Mouse (Mus musculus) limb, embryonic 11.5 days (tissue): ENCODE results near the gene Zbed6. TPM values are rescaled to one million over a fixed set of nuclear protein-coding genes. Genes with fewer than 3 reads are reported as not detected.
"Not testable (repeated sequence)": the region's sequence is repeated elsewhere in the genome, so short reads cannot be mapped to it uniquely, and the experiment has no call there.

Experiments
- ATAC-seq: fragments of 200-750 bp; cut with Nextera tagmentation; 2 replicates; pipeline ENCODE4 v1.8.0; 2017; ENCODE audit warnings: low read depth; ENCODE audit not compliant: insufficient number of reproducible peaks, low FRiP score, low TSS enrichment
- DNase-seq: peaks from one replicate; pipeline ENCODE4 v3.0.0-alpha.2; 2015; ENCODE audit warnings: low spot score
- H3K27ac ChIP-seq: fragments of 300-500 bp; sonication (generic); replicated peaks from 2 replicates; pipeline ENCODE4 v1.5.1; 2014; ENCODE audit warnings: low read depth, mild to moderate bottlenecking, low read length
- H3K27me3 ChIP-seq: fragments of 300-500 bp; sonication (generic); 2 replicates; pipeline ENCODE4 v1.6.1; 2014; ENCODE audit warnings: mild to moderate bottlenecking, low read length, mixed read lengths; ENCODE audit not compliant: control insufficient read depth, insufficient read depth
- H3K36me3 ChIP-seq: fragments of 300-500 bp; sonication (generic); 2 replicates; pipeline ENCODE4 v1.6.1; 2014; ENCODE audit warnings: mild to moderate bottlenecking, low read length, moderate library complexity, mixed read lengths; ENCODE audit not compliant: control insufficient read depth, insufficient read depth
- H3K4me1 ChIP-seq: fragments of 300-500 bp; sonication (generic); 2 replicates; pipeline ENCODE4 v1.6.1; 2014; ENCODE audit warnings: low read length, mixed read lengths; ENCODE audit not compliant: control insufficient read depth, insufficient read depth
- H3K4me2 ChIP-seq: fragments of 300-500 bp; sonication (generic); 2 replicates; pipeline ENCODE4 v1.6.1; 2014; ENCODE audit warnings: low read depth, mild to moderate bottlenecking, moderate library complexity; ENCODE audit not compliant: severe bottlenecking
- H3K4me3 ChIP-seq: fragments of 300-500 bp; sonication (generic); 2 replicates; pipeline ENCODE4 v1.5.1; 2014; ENCODE audit warnings: low read depth, low read length
- H3K9ac ChIP-seq: fragments of 300-500 bp; sonication (generic); 2 replicates; pipeline ENCODE4 v1.6.1; 2014; ENCODE audit warnings: mild to moderate bottlenecking, low read length
- H3K9me3 ChIP-seq: fragments of 300-500 bp; sonication (generic); 2 replicates; pipeline ENCODE4 v1.6.1; 2016; ENCODE audit warnings: low read length; ENCODE audit not compliant: control insufficient read depth
- WGBS: fragments of 180-500 bp; shearing (Covaris S2); extraction: QIAGEN DNeasy Blood & Tissue Kit; methylation state at CpG from one replicate; pipeline ENCODE4 v1.1.7; 2014; 5-methylcytosine and 5-hydroxymethylcytosine counted together
- polyA plus RNA-seq: library from polyadenylated mRNA; unstranded; fragments of >200 nt; fragmentation: Nextera tagmentation; extraction: Ambion mirVana; gene quantifications from 2 replicates; pipeline ENCODE4 v1.2.1, GENCODE M21; 2014

Gene Zbed6
- not detected in 2 replicates for polyA plus RNA-seq

GRCm38 (mm10) chr1:133660466-133661202 lies at the start of gene Zbed6:
Gene Zbed6, minus strand, starts transcription at chr1:133660885.
- ATAC-seq, result peak; percentile 87

GRCm38 (mm10) chr1:133709292-133709691 lies 48.6 kb upstream of the Zbed6 start:
- H3K4me2 ChIP-seq, result no peak overlapping the region
- DNase-seq (peak; percentile 55), ATAC-seq (0 out of 2 replicates have a peak, but pooled peaks have one; percentile 58)
- H3K27me3 ChIP-seq, result no peaks in the 10 kb centered on the region
- 0 out of 2 replicates have a peak overlapping the region, but pooled peaks have one; percentile 47 for H3K27ac ChIP-seq
- H3K9ac ChIP-seq, result no peak overlapping the region
- no peak overlapping the region for H3K4me3 ChIP-seq
- WGBS, result 51% methylated on average over 3 of the region's 3 CpGs
- peaks cover 24% of the 10 kb centered on the region for H3K4me1 ChIP-seq
- no peaks in the 10 kb centered on the region; the same call in 1 of the 2 replicates for H3K36me3 ChIP-seq
- no peaks in the 10 kb centered on the region for H3K9me3 ChIP-seq

More at GRCm38 (mm10) chr1:133660466-133661202, at the start of gene Zbed6:
- peak within 1 kb of the TSS; percentile 81 for H3K27ac ChIP-seq
- H3K9me3 ChIP-seq, result no peaks in the 10 kb centered on the region
- 0 out of 2 replicates have a peak, but pooled peaks cover 2% of the 10 kb centered on the region for H3K36me3 ChIP-seq
- no peaks in the 10 kb centered on the region for H3K27me3 ChIP-seq
- peak; percentile 85 for DNase-seq
- H3K4me1 ChIP-seq, result peaks cover 15% of the 10 kb centered on the region; the same call in 1 of the 2 replicates
- peak within 1 kb of the TSS; percentile 84 for H3K4me3 ChIP-seq
- peak within 1 kb of the TSS; percentile 81 for H3K9ac ChIP-seq
- H3K4me2 ChIP-seq, result peak within 1 kb of the TSS; percentile 84
- WGBS, result 1% methylated on average over 40 of the region's 41 CpGs

DNA sequence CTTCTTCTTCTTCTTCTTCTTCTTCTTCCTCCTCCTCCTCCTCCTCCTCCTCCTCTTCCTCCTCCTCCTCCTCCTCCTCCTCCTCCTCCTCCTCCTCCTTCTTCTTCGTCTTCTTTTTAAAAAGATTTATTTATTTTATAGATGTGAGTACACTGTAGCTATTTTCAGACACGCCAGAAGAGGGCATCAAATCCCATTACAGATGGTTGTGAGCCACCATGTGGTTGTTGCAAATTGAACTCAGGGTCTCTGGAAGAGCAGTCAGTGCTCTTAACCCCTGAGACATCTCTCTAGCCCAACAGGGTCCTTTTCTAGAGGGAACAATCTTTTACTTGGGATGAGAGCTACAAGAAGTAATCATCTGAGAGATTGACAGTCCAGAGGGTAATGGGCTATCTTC lies 41.1 kb upstream of the Zbed6 start:
- not testable (repeated sequence) for H3K4me2 ChIP-seq, H3K9me3 ChIP-seq, H3K36me3 ChIP-seq, H3K4me1 ChIP-seq, H3K27ac ChIP-seq, H3K27me3 ChIP-seq, ATAC-seq, H3K4me3 ChIP-seq, H3K9ac ChIP-seq, DNase-seq
- 25% methylated on average over 1 of the region's 2 CpGs for WGBS

GRCm38 (mm10) chr1:133697935-133698620 lies 37.4 kb upstream of the Zbed6 start:
- H3K4me1 ChIP-seq, result peaks cover 16% of the 10 kb centered on the region; the same call in 1 of the 2 replicates
- ATAC-seq (no peak), DNase-seq (no peak)
- no peak overlapping the region for H3K4me2 ChIP-seq
- 91% methylated on average over 12 of the region's 12 CpGs for whole genome bisulfite sequencing
- H3K27me3 ChIP-seq, result no peaks in the 10 kb centered on the region
- H3K27ac ChIP-seq, result no peak overlapping the region
- H3K36me3 ChIP-seq, result no peaks in the 10 kb centered on the region
- H3K9ac ChIP-seq, result no peak overlapping the region
- no peaks in the 10 kb centered on the region for H3K9me3 ChIP-seq
- no peak overlapping the region for H3K4me3 ChIP-seq

GRCm38 (mm10) chr1:133695901-133696300 lies 35.2 kb upstream of the Zbed6 start:
- peak overlapping the region; percentile 42; the same call in 1 of the 2 replicates for H3K27ac ChIP-seq
- H3K27me3 ChIP-seq, result no peaks in the 10 kb centered on the region
- H3K9me3 ChIP-seq, result no peaks in the 10 kb centered on the region
- DNase-seq, result peak; percentile 43
- 60% methylated on average over 7 of the region's 7 CpGs for WGBS
- H3K4me2 ChIP-seq, result no peak overlapping the region
- ATAC-seq, result no peak
- no peak overlapping the region for H3K9ac ChIP-seq
- H3K36me3 ChIP-seq, result no peaks in the 10 kb centered on the region
- H3K4me3 ChIP-seq, result no peak overlapping the region
- peaks cover 16% of the 10 kb centered on the region; the same call in 1 of the 2 replicates for H3K4me1 ChIP-seq

DNA sequence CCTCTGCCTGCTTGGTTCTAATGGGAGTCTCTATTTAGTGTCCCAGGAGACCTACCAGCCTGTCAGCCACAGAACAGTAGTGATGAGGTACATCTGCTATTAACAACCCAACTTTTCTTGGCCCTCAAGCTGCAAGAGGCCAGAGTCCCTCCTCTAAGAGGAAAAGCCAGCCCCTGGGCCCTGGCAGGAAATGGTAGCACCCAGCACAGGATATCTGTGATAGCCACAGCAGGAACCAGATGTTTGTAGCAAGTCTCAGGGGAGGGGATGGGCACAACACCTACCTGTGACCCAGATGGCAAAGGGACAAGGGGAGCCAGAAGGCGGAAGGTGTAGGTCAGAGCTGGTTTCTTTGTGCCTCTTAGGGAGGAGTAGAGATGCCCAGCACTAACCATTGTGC lies 34.2 kb upstream of the Zbed6 start:
- H3K4me1 ChIP-seq, result peaks cover 20% of the 10 kb centered on the region; the same call in 1 of the 2 replicates
- no peak for ATAC-seq
- H3K36me3 ChIP-seq, result no peaks in the 10 kb centered on the region
- H3K9me3 ChIP-seq, result no peaks in the 10 kb centered on the region
- WGBS, result 82% methylated on average over 1 of the region's 1 CpGs
- no peak overlapping the region for H3K9ac ChIP-seq
- H3K4me2 ChIP-seq, result no peak overlapping the region
- no peaks in the 10 kb centered on the region for H3K27me3 ChIP-seq
- DNase-seq, result no peak
- H3K4me3 ChIP-seq, result no peak overlapping the region
- H3K27ac ChIP-seq, result no peak overlapping the region

DNA sequence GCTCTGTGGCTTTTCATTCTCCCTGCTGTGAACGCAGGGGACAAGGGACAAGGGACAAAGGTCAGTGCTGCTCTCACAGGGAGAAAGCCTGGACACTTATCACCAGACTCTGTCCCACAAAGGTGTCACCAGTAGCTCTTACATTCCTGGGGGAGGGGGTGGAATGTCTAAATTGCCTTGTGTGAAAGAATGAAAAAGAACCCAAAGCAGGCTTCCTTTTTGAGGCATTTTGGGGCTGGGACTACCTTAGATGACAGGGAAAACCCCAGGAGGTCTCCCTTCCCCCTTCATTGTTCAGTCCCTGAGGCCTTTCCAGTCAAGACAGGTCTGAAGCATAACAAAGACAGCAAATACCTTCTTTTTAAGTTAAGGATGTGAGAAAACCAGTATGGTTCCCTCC lies 33.6 kb upstream of the Zbed6 start:
- peaks cover 22% of the 10 kb centered on the region; the same call in 1 of the 2 replicates for H3K4me1 ChIP-seq
- H3K9me3 ChIP-seq, result no peaks in the 10 kb centered on the region
- no peak overlapping the region for H3K4me2 ChIP-seq
- H3K4me3 ChIP-seq, result no peak overlapping the region
- DNase-seq, result no peak
- 0% methylated on average over 1 of the region's 1 CpGs for WGBS
- H3K27me3 ChIP-seq, result no peaks in the 10 kb centered on the region
- H3K27ac ChIP-seq, result no peak overlapping the region
- no peaks in the 10 kb centered on the region for H3K36me3 ChIP-seq
- no peak overlapping the region for H3K9ac ChIP-seq
- ATAC-seq, result no peak

- no peaks in the 10 kb centered on the region for H3K27me3 ChIP-seq
- WGBS, result 58% methylated on average over 11 of the region's 11 CpGs
- DNase-seq, result no peak
- no peak overlapping the region for H3K4me3 ChIP-seq
- H3K9ac ChIP-seq, result no peak overlapping the region
- H3K4me2 ChIP-seq, result no peak overlapping the region
- no peaks in the 10 kb centered on the region for H3K36me3 ChIP-seq
- H3K4me1 ChIP-seq, result peaks cover 22% of the 10 kb centered on the region; the same call in 1 of the 2 replicates
- H3K27ac ChIP-seq, result no peak overlapping the region
- ATAC-seq, result no peak
- H3K9me3 ChIP-seq, result no peaks in the 10 kb centered on the region
These were observed 32.9 kb upstream of the Zbed6 start for GRCm38 (mm10) chr1:133693536-133694114.
